Mouse (Mus musculus): ENCODE measurements around the gene AU022252.

GRCm38 (mm10) chr4:119255351-119255750 is 22.8 kb upstream of the AU022252 start, which contains the start of gene Cldn19:
- TF ChIP-seq CTCF (IDR thresholded peaks at IDR 0.05) (no peak), EP300 (IDR thresholded peaks at IDR 0.05; ENCODE audit: insufficient read depth, low read depth, low read length) (no peak)

All from heart, adult 2 months (tissue).